Comparison of ENCODE assay signal across 8 mouse cellular contexts in the genomic region with DNA sequence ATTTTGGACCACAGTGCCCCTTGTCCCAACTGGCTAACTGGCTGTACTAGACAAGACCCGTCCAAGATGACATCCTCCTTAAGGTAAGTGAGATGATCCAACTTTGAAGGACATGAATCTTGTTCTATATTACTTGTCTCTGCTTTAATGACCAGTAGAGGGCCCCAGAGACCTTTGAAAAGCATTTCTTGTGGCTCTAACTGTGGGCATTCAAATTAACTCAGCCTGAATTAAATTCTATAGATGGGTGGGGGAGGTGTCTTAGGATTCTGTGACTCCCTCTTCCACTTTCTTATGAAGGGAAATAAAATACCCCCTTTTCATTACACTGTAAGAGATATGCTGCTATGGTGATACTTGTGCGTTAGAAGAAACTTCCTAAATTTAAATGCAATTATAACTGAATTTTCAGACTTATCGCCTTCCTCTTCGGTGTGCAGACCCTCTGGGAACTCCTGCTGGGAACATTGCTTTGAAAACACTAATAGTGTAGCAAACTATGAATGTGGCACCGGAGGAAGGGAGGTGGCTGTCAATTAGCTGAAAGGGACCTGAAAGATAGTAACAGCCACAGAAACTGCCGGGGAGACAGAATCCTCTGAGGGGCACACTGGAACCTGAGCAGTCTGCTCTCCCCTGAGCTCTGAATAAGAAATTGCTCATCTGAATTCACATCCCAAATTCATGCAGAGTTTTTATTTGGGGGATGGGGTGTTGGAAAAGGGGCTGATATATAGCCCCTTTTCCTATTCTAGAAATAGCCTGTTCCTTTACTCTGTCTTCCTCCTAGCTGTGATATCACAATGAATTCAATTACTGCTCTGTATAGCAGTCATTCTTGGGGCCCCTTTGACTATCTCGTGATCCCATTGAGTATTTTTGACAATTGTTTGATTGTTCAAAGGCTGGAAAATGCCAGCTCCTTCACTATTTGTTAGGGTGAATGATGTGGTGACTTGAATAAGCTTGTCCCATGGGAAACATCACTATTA.
DNase-seq lines count a peak whose midpoint lies in the region; ATAC-seq and TF ChIP-seq lines count a peak whose summit lies in the region.

No protein-coding gene starts in this region.

- H3K4me2 ChIP-seq in hindbrain, embryonic 16.5 days (ENCODE audit: low read length): peak overlapping the region; percentile 51

- H3K27me3 ChIP-seq in liver, adult 2 months (ENCODE audit: control insufficient read depth, insufficient read depth, low read length): no peaks in the 10 kb centered on the region
- no peaks in the 10 kb centered on the region for H3K27me3 ChIP-seq in hindbrain, embryonic 16.5 days (replicated peaks; ENCODE audit: control insufficient read depth, insufficient read depth, low read length)

- no peaks in the 10 kb centered on the region for H3K9me3 ChIP-seq in hindbrain, embryonic 16.5 days (ENCODE audit: control insufficient read depth, low read length)

- no peaks in the 10 kb centered on the region for H3K79me2 ChIP-seq in liver, adult 2 months (ENCODE audit: control insufficient read depth, insufficient read depth, low read length)

- no peak overlapping the region for H3K4me3 ChIP-seq in liver, adult 2 months (ENCODE audit: insufficient read depth, low read depth, low read length)
- H3K4me3 ChIP-seq in cortical plate, adult 2 months (ENCODE audit: insufficient read depth, low read length): no peak overlapping the region
- H3K4me3 ChIP-seq in hindbrain, embryonic 16.5 days (ENCODE audit: low read length): peak overlapping the region; percentile 8

- peak; percentile 39 for DNase-seq in liver, adult 2 months (ENCODE audit: extremely low read depth, low read depth, low spot score)
- DNase-seq in liver: no peak
- peak; percentile 84 for DNase-seq in NIH3T3 (ENCODE audit: low read depth)
- peak; percentile 47 for DNase-seq in lung, postnatal 14 days
- peak; percentile 65 to 68 for DNase-seq in right cerebral cortex, postnatal 10 days (ENCODE audit: low spot score in 2 of 2)
- no peak for DNase-seq in ovary, postnatal 36 days (ENCODE audit: low spot score)

- TF ChIP-seq CTCF in liver, adult 2 months (IDR thresholded peaks at IDR 0.05; ENCODE audit: low read depth, low read length): no peak
- TF ChIP-seq CTCF in cortical plate, adult 2 months (IDR thresholded peaks at IDR 0.05; ENCODE audit: extremely low read depth, insufficient read depth, low read length): peak; percentile 12; the same call in 1 of the 2 replicates

- TF ChIP-seq POLR2A in liver, adult 2 months (IDR thresholded peaks at IDR 0.05; ENCODE audit: extremely low read depth, insufficient read depth, low read length): no peak
- no peak for TF ChIP-seq POLR2A in cortical plate, adult 2 months (IDR thresholded peaks at IDR 0.05; ENCODE audit: extremely low read depth, insufficient read depth, low read length)

- no peak overlapping the region for H3K27ac ChIP-seq in liver, adult 2 months (replicated peaks; ENCODE audit: insufficient read depth, low read depth, low read length)
- H3K27ac ChIP-seq in cortical plate, adult 2 months (ENCODE audit: insufficient read depth, low read length): no peak overlapping the region
- H3K27ac ChIP-seq in hindbrain, embryonic 16.5 days (ENCODE audit: low read depth, low read length): no peak overlapping the region

- WGBS in liver, adult 2 months: 70% methylated on average over 7 of the region's 7 CpGs
- WGBS in hindbrain, embryonic 16.5 days: 11% methylated on average over 7 of the region's 7 CpGs

- ATAC-seq in hindbrain, embryonic 16.5 days: peak; percentile 89

- H3K36me3 ChIP-seq in liver, adult 2 months (ENCODE audit: control insufficient read depth, insufficient read depth, low read length): no peaks in the 10 kb centered on the region
- H3K36me3 ChIP-seq in hindbrain, embryonic 16.5 days (ENCODE audit: control insufficient read depth, insufficient read depth, low read length): no peaks in the 10 kb centered on the region

- peaks cover 13% of the 10 kb centered on the region for H3K4me1 ChIP-seq in liver, adult 2 months (ENCODE audit: control insufficient read depth, insufficient read depth, low read length)
- no peaks in the 10 kb centered on the region for H3K4me1 ChIP-seq in cortical plate, adult 2 months (ENCODE audit: control insufficient read depth, insufficient read depth, low read length)
- peaks cover 5% of the 10 kb centered on the region for H3K4me1 ChIP-seq in hindbrain, embryonic 16.5 days (ENCODE audit: control insufficient read depth, insufficient read depth, low read depth, low read length)

- no peak overlapping the region for H3K9ac ChIP-seq in liver, adult 2 months (ENCODE audit: low read depth, low read length)
- H3K9ac ChIP-seq in hindbrain, embryonic 16.5 days (ENCODE audit: low read depth, low read length): no peak overlapping the region

Comparison
In these comparisons a context has a peak if more than half of its experiments do, and no peak if none do; other contexts are left out.
1. DNase-seq: peak in liver, adult 2 months (single experiment), NIH3T3 (single experiment), lung, postnatal 14 days (single experiment) and right cerebral cortex, postnatal 10 days (2 of 2); none in liver (single experiment) and ovary, postnatal 36 days (single experiment).